In genomic region chr12:98981081-98981480, GRCm38 (mm10) we compare ENCODE assay signal across 17 mouse cellular contexts.
A peak's percentile ranks its signal among the peaks of the same experiment; 100 is the strongest.
DNase-seq lines count a peak whose midpoint lies in the region.
"Had no signal": no experiment of that assay in that cellular context is flagged by ENCODE, and none has a peak within 500 bp of the region (broad histone marks: within the 10 kb centered on the region; RNA-seq: fewer than 3 reads in every experiment).

No protein-coding gene starts in this region.

- peak; percentile 58 for DNase-seq in heart, adult 11 months
- no peak for DNase-seq in heart, postnatal 25 days (ENCODE audit: low spot score)
- DNase-seq in R1 (ENCODE audit: low read depth, low spot score): peak; percentile 70
- peak; percentile 84 for DNase-seq in ZHBTc4 (ENCODE audit: low read depth, low spot score)
- no peak for DNase-seq in urinary bladder, postnatal 25 days (ENCODE audit: low spot score)
- no peak for DNase-seq in frontal cortex, postnatal 36 days (ENCODE audit: low spot score in 2 of 2)
- DNase-seq: adrenal gland, adult 2 months; adrenal gland, postnatal 10 days; adrenal gland, postnatal 25 days; B cell, adult 2 months; cerebellum, adult 11 months; cerebellum, adult 18-20 months; cerebellum, adult 8-10 months; cerebellum, adult 9-11 months; cerebellum, postnatal 14 days; cerebellum, postnatal 36 days; embryo, embryonic 11 days had no signal

- intact Hi-C loops in heart, postnatal 25 days (cut with DNase I): no loop called here

Comparison
In these comparisons a context has a peak if more than half of its experiments do, and no peak if none do; other contexts are left out.
1. DNase-seq: peak in heart, adult 11 months (single experiment), R1 (single experiment) and ZHBTc4 (single experiment); none in heart, postnatal 25 days (single experiment), urinary bladder, postnatal 25 days (single experiment) and frontal cortex, postnatal 36 days (0 of 2).